Mouse (Mus musculus): Measurements from ENCODE around the gene Itsn1.
A peak's percentile ranks its signal among the peaks of the same experiment; 100 is the strongest.

Gene Itsn1

DNA sequence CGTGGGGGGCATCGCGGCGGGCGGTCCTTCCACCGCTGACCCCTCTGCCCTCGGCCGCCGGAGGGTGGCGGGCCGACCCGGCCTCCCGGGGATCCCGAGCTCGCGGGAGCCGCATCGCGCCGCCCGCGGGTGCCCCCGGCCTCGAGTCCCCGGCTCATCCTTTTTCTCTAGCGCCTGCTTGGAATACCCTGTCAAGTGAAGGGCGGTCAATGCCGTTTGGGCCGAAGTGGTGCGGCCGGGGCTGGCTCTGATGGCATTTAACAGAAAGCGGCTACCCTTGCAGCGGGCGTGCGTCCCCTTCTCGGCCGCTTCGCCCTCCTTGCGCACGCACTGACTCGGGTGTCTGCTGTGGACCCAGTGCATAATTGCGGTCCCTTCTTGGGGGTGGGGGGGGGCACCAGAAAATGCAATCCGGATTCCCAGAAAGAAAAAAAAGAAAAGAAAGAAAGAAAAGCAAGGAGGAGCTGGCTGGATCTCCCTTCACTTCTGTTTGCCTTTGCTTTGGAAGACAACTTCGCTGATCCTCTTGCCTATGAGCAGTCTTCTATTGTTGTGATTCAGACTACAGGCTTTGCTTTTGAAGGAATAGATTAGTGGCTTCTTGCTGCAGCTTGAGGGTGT, 850 bp downstream of the Itsn1 start:
- peak; percentile 56 for DNase-seq (ENCODE audit: extremely low read depth, insufficient read length, low spot score)

GRCm38 (mm10) chr16:91730446-91730845, 1.4 kb downstream of the Itsn1 start:
- DNase-seq (ENCODE audit: extremely low read depth, insufficient read length, low spot score) = no peak

GRCm38 (mm10) chr16:91732816-91733215, 3.7 kb downstream of the Itsn1 start:
- no peak for DNase-seq (ENCODE audit: extremely low read depth, insufficient read length, low spot score)

GRCm38 (mm10) chr16:91734771-91735170, 5.7 kb downstream of the Itsn1 start:
- DNase-seq (ENCODE audit: extremely low read depth, insufficient read length, low spot score) = no peak

DNA sequence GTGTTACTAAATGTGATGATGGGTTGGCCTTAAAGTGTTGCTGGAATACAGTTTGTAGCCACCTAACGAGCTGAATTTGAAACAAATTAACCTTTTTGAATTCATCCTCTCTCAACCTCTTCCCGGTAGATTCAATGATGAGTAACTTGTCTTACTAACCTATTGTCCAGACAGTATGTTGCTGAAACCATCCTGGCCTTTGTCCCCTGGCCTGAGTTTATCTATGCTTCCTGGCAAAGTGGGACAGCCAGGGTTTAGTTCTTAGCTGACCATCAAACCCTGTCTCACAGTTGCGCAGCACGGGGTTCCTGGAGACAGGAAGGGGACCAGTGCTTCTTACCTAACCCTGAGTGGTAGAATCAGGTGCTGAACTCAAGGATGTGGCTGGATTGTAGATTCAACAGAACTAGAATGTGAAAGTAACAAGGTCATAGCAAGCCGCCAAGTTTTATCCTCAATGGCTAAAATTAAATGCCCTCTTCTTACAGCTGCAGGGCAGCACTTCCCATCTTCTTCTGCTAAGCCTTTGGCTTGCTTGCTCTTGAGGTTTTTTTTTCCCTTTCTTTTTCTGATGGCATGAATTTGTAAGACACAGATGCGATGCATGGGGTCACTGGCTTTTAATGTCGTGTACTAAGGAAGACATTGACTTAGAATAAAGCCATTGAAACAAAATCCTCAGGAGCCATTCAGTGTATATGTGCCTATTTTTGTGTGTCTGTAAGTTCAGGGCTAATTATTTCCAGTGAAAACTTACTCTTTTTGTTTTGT, 7.2 kb downstream of the Itsn1 start:
- no peak for DNase-seq (ENCODE audit: extremely low read depth, insufficient read length, low spot score)

DNA sequence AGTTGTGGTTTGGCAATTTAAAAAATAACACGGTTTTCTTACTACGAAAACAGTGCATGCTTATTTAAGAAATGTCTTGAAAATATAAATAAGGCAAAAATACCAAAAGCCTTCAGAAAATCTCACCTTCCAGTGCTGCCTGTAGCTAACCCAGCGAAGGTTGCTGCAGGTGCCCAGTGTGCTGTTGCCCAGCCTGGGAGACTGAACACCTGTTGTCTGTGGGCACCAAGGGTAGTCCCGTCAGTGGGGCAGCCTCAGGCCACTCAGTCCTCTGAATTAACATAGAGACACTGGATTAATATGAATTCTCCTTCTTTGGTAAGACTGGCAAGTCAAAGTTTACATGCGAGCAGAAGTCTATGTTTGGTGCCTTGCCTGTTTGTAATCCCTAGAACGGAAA, 9.4 kb downstream of the Itsn1 start:
- DNase-seq (ENCODE audit: extremely low read depth, insufficient read length, low spot score) = no peak

DNA sequence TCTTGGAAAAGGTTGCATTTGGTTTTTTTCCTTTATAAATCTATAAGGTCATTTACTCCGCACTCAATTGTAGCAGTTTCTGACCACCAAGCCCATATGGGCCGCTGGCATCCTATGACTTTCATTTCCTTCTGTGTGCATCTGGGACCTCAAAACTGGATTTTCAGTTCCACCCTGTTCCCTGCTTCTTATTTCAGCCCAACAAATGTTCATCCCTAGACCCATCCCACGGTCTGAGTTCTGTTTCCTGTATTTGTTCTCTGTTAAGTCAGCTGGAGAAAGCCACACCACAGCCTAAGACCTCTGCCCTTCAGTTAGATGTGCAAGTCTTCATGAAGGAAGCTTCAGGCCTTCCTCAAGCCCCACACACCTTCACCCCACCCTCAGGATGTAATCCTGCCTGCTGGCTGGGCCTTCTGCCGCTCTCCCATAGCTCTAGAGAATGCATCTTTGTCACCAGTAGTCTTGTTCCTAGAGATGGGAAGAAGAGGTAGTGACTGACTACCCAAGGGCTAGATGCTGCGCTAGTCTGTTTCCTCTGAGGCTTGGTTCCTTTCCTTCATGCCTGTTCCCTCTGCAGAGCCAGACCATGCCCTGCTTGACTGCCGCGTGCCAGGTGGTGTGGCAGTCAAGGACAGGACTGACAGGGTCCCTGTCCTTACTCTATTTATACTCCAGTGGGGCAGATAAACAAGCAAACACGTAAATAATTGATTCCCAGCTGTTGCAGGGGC, 11.3 kb downstream of the Itsn1 start:
- no peak for DNase-seq (ENCODE audit: extremely low read depth, insufficient read length, low spot score)

GRCm38 (mm10) chr16:91740918-91741255, 11.8 kb downstream of the Itsn1 start:
- no peak for DNase-seq (ENCODE audit: extremely low read depth, insufficient read length, low spot score)

DNA sequence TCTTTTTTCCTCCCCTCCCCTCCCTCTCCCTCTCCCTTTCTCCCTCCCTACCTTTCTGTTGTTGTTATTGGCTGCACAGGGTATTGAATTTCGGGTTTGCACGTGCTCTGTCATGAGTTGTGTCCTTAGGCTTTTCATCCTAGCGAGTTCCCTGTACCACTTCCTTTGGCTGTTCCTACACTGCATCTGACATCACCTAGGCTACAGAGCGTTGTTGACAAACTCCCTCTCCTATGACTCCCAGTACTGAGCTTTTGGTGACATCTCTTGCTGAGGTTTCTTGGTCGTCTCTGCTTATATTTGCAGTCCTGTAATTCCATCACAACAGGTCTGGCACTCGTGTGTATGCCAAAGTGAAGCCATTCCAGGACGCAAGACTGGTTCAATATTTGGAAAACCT, 14.0 kb downstream of the Itsn1 start:
- no peak for DNase-seq (ENCODE audit: extremely low read depth, insufficient read length, low spot score)

DNA sequence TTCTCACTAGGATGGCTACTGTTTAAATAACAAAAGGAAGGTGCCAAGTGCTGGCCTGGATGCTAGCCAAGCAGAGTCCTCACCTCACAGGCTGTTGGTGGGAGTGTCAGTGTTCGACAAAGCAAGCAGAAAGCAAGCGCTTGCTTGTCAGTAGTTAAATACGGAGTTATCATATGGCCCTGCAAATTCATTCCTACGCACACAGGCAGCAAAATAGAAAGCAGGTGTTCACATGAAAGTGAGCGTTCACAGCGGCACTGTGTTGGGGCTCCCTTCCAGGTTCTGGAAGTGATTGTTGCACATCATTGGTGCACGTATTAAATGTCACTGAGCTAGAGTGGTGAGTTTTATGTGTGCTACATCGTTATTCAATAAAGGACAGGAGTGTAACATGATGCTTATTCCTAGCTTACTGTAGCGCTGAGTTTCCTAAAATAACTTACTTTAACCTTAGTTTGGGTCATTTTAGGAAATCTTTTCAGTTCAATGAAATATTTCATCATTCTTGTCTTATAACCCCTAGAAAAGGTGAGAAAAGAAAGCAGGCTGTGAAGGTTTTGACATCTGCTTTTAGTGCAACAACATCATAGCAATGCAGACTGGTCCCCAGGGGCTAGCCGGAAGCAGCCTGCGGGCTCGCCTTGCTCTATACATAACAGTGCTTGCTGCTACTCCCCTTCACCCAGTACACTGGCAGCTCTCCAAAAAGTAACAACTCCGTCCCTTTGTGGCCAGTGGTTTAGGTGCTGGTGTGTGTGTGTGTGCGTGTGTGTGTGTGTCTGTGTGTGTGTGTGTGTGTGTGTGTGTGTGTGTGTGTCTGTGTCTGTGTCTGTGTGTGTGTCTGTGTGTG, 17.2 kb downstream of the Itsn1 start:
- DNase-seq (ENCODE audit: extremely low read depth, insufficient read length, low spot score) = no peak

GRCm38 (mm10) chr16:91747567-91747966, 18.5 kb downstream of the Itsn1 start:
- DNase-seq (ENCODE audit: extremely low read depth, insufficient read length, low spot score) = no peak

DNA sequence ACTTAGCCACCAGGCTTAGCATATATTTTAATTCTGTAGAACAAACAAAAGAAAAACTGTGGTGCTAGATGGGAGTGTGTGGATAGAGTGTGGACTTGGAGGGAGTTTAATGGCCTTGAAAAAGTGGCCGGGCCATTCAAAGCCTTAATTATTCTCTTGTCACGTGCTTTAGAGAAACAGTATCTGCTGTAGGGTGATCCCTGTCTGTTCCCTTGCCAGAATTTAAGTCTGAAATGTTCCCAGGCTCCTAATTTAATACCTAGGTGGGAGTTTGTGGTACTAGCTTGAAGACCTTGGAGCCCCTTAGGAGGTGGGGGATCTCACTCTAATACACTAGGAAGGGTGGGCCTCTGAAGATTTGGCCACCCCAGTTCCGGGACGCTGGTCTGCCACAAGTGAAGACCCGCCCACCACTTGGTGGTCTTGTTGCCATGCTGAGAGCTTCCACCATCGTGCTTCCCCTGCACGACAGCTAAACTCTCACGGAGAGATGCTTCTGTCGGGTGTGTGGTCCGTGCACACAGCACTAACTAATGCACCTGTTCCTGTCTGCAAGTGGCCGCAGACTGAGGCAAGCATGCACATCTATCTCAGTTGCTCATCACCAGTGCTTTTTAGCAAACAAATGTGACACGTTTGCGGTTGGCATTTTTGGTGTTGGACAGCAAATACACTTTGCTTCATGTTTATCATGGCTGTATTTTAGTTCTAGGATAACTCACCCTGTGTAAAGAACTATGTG, 22.7 kb downstream of the Itsn1 start:
- no peak for DNase-seq (ENCODE audit: extremely low read depth, insufficient read length, low spot score)

DNA sequence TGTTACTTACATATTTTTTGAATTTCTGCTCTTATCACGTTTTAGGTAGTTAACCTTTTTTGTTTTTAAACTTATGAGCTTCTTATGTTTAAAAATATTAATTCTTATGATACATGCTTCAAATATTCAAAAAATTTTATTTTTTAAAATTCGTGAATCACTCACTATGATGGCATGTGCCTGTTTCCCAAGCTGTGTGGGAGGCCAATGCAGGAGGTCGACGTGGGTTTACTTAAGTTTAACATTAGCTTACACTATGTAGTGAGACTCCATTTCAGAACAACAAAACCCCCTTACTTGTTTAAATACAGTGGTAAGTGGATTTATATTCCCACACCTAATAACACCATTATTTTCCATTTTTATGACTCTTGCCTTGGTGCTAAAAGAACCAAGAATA, 24.5 kb downstream of the Itsn1 start:
- no peak for DNase-seq (ENCODE audit: extremely low read depth, insufficient read length, low spot score)

DNA sequence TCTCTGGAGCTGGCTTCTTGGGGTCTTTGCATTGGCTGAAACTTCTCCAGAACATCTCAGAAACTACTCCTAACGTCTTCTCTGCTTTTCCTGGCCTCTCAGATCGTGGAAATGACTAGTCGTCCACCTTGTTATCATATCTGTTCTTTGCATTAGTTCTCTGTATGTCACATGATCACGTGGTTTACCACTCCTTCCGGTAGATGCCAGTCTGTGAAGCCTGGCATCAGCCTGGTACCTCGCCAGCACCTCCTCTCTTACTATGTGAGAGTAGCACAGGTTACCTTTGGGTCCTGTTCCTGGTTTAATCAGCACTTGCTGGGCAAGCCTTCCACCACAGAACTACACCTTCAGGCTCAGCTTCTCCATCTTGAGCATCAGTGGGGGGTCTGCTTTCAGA, 25.9 kb downstream of the Itsn1 start:
- no peak for DNase-seq (ENCODE audit: extremely low read depth, insufficient read length, low spot score)

- no peak for DNase-seq (ENCODE audit: extremely low read depth, insufficient read length, low spot score)
Observed at GRCm38 (mm10) chr16:91761202-91761601, 32.1 kb downstream of the Itsn1 start.

- DNase-seq (ENCODE audit: extremely low read depth, insufficient read length, low spot score) = no peak
Observed at GRCm38 (mm10) chr16:91761761-91762160, 32.7 kb downstream of the Itsn1 start.

GRCm38 (mm10) chr16:91762476-91762875, 33.4 kb downstream of the Itsn1 start:
- DNase-seq (ENCODE audit: extremely low read depth, insufficient read length, low spot score) = no peak

DNA sequence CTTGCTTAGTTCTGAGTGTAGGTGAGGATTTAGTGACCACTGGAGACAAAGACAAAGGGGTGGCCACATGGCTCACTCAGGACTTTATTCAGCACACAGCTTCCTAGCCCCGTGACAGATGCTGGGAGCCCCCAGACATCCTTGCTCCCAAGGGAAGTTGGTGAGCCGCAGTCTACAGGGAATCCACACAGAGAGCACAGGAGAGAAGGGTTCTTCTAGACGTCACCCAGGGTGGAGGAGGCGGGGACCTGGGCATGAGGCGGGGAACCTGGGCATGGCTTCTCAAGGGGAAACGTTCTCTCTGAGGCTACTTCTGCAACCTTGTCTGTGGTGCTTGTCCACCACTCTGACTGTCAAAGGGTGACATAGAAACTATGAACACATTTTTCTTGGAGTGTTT, 34.9 kb downstream of the Itsn1 start:
- no peak for DNase-seq (ENCODE audit: extremely low read depth, insufficient read length, low spot score)

- DNase-seq (ENCODE audit: extremely low read depth, insufficient read length, low spot score) = no peak
Observed at GRCm38 (mm10) chr16:91764414-91764813, 35.3 kb downstream of the Itsn1 start.

DNA sequence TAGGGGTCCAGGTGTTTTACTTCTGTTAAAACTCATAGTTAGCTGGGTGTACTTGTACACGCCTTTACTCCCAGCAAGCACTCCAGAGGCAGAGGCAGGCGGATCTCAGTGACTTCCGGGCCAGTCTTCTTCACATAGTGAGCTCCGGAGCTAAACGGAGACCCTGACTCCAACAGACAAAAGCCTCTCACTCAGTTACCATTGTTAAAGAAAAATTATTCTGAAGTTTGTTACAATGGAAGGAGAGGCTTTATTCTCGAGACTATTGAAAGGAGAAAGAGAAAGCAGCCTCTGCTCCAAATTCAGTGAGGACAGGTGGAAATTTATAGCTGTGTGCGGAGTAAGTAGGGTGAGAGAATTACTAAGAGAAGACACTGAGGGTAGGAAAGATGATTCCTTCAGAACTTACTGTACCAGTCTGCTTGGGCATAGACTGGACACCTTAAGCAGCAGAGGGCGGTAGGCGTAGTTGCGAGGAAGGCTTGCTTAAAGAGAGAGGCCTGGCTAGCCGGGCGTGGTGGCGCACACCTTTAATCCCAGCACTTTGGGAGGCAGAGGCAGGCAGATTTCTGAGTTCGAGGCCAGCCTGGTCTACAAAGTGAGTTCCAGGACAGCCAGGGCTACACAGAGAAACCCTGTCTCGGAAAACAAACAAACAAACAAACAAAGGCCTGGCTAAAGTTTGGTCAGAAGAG, 36.2 kb downstream of the Itsn1 start:
- DNase-seq (ENCODE audit: extremely low read depth, insufficient read length, low spot score) = no peak

Data from 3134 (cell line).